Mouse (Mus musculus) heart, embryonic 12.5 days (tissue): ENCODE measurements at regions not wholly inside any gene's neighbourhood (a gene's known extent, or its start where the extent isn't known, plus 50 kb on each side); places are given as distances from the start of the nearest gene placed in this dataset.
"Not testable (repeated sequence)": the region's sequence is repeated elsewhere in the genome, so short reads cannot be mapped to it uniquely, and the experiment has no call there.

ENCODE experiments used
- ATAC-seq: fragments of 200-750 bp; cut with Nextera tagmentation; 2 replicates; pipeline ENCODE4 v1.8.0; 2017; ENCODE audit warnings: moderate TSS enrichment, moderate library complexity; ENCODE audit not compliant: insufficient number of reproducible peaks, low FRiP score
- H3K27ac ChIP-seq: fragments of 300-500 bp; sonication (generic); 2 replicates; pipeline ENCODE4 v1.5.1; 2016; ENCODE audit warnings: mild to moderate bottlenecking, moderate library complexity; ENCODE audit not compliant: poor library complexity, severe bottlenecking
- H3K27me3 ChIP-seq: fragments of 300-500 bp; sonication (generic); replicated peaks from 2 replicates; pipeline ENCODE4 v1.6.1; 2016; ENCODE audit warnings: mild to moderate bottlenecking, moderate library complexity
- H3K36me3 ChIP-seq: fragments of 300-500 bp; sonication (generic); 2 replicates; pipeline ENCODE4 v1.6.1; 2016; ENCODE audit warnings: mild to moderate bottlenecking, moderate library complexity
- H3K4me1 ChIP-seq: fragments of 300-500 bp; sonication (generic); replicated peaks from 2 replicates; pipeline ENCODE4 v1.6.1; 2016; ENCODE audit warnings: mild to moderate bottlenecking
- H3K4me2 ChIP-seq: fragments of 300-500 bp; sonication (generic); 2 replicates; pipeline ENCODE4 v1.6.1; 2016; ENCODE audit warnings: mild to moderate bottlenecking, moderate library complexity
- H3K4me3 ChIP-seq: fragments of 300-500 bp; sonication (generic); 2 replicates; pipeline ENCODE4 v1.5.1; 2016; ENCODE audit warnings: mild to moderate bottlenecking
- H3K9ac ChIP-seq: fragments of 300-500 bp; sonication (generic); 2 replicates; pipeline ENCODE4 v1.6.1; 2016; ENCODE audit warnings: mild to moderate bottlenecking, moderate library complexity
- H3K9me3 ChIP-seq: fragments of 300-500 bp; sonication (generic); replicated peaks from 2 replicates; pipeline ENCODE4 v1.6.1; 2016; ENCODE audit warnings: mild to moderate bottlenecking, moderate library complexity
- WGBS: fragments of 180-500 bp; shearing (Covaris S2); methylation state at CpG from one replicate; pipeline ENCODE4 v1.1.7; 2016; 5-methylcytosine and 5-hydroxymethylcytosine counted together

DNA sequence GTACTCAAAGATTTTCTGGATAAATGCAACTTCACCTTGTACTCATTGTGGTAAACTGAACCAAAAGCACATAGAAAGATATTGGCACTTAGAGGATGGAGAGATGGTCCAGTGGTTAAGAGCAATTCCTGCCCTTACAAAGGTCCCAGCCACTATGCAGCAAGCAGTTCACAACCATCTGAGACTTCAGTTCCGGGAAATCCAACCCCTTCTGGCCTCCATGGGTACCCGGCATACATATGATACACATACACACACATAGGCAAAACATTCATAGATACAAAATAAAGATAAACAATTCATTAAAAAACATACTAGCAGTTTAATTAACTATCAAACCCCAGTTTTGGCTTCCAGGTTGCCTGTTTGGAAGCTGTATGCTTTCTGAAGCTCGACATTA lies 189.5 kb upstream of the Tmem45b start:
- Histone ChIP-seq H3K4me2 (no peak overlapping the region), H3K27me3 (no peaks in the 10 kb centered on the region), H3K9me3 (no peaks in the 10 kb centered on the region), H3K4me3 (no peak overlapping the region), H3K36me3 (no peaks in the 10 kb centered on the region), H3K4me1 (no peaks in the 10 kb centered on the region), H3K27ac (no peak overlapping the region), H3K9ac (no peak overlapping the region)
- ATAC-seq = no peak
- WGBS = 79% methylated on average over 3 of the region's 3 CpGs

- Histone ChIP-seq H3K4me1 (no peaks in the 10 kb centered on the region), H3K27me3 (no peaks in the 10 kb centered on the region), H3K27ac (no peak overlapping the region), H3K36me3 (no peaks in the 10 kb centered on the region), H3K9ac (no peak overlapping the region), H3K9me3 (no peaks in the 10 kb centered on the region), H3K4me2 (no peak overlapping the region), H3K4me3 (no peak overlapping the region)
- ATAC-seq = no peak
- WGBS = 79% methylated on average over 10 of the region's 10 CpGs
Observed at GRCm38 (mm10) chr9:31650362-31651130, 186.3 kb upstream of the Tmem45b start.

DNA sequence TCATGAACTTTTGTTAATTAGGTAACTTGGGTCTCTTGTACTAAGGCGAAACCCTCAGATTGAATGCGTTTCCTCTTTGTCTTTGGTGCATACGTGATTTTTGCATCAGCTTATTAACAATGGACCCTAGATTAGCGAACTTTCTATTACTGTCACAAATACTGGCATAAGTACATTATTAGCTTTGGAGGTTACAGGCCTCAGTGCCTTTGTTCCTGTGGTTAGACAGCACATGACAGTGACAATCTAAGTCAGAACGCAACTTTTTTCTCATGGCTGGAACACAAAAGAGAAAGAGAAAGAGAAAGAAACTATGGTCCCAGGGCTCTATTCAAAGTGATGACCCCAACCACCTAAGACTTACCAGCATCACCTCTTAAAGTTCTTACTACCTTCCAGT lies 184.8 kb upstream of the Tmem45b start:
- H3K27me3 ChIP-seq = no peaks in the 10 kb centered on the region
- H3K4me1 ChIP-seq = no peaks in the 10 kb centered on the region
- no peak for ATAC-seq
- no peaks in the 10 kb centered on the region for H3K9me3 ChIP-seq
- no peak overlapping the region for H3K4me3 ChIP-seq
- H3K9ac ChIP-seq = no peak overlapping the region
- no peak overlapping the region for H3K27ac ChIP-seq
- no peak overlapping the region for H3K4me2 ChIP-seq
- 88% methylated on average over 5 of the region's 5 CpGs for WGBS
- no peaks in the 10 kb centered on the region for H3K36me3 ChIP-seq

- Histone ChIP-seq H3K9ac (no peak overlapping the region), H3K4me3 (no peak overlapping the region), H3K27me3 (no peaks in the 10 kb centered on the region), H3K36me3 (no peaks in the 10 kb centered on the region), H3K27ac (no peak overlapping the region), H3K4me1 (no peaks in the 10 kb centered on the region), H3K9me3 (no peaks in the 10 kb centered on the region), H3K4me2 (no peak overlapping the region)
- no peak for ATAC-seq
- 75% methylated on average over 9 of the region's 9 CpGs for WGBS
Observed at GRCm38 (mm10) chr9:31648551-31648950, 184.3 kb upstream of the Tmem45b start.

DNA sequence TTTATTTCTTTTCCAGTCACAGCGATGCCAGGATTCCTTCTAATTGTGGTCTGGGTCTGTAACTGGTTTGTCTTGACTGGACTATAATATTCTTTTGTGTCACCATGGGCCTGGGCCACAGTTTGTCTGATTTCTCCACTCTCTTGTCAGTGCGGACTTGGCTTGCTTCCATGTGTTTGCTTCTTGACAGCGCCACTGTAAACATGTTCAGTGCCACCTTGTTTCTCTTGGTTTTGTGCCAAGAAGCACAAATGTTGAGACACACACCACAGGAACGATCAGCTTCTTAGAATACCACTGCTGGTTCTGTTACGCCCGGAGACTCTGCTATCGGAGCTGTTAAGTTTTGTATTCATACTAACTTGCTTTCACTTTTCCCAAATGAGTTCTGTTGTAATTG lies 180.9 kb upstream of the Tmem45b start:
- Histone ChIP-seq H3K4me1 (no peaks in the 10 kb centered on the region), H3K4me3 (no peak overlapping the region), H3K9ac (no peak overlapping the region), H3K9me3 (no peaks in the 10 kb centered on the region), H3K4me2 (no peak overlapping the region), H3K27ac (no peak overlapping the region), H3K36me3 (no peaks in the 10 kb centered on the region), H3K27me3 (no peaks in the 10 kb centered on the region)
- no peak for ATAC-seq
- 68% methylated on average over 7 of the region's 7 CpGs for WGBS

GRCm38 (mm10) chr9:31644106-31644505 lies 179.8 kb upstream of the Tmem45b start:
- no peak overlapping the region for H3K27ac ChIP-seq
- H3K4me3 ChIP-seq = no peak overlapping the region
- 69% methylated on average over 3 of the region's 3 CpGs for WGBS
- H3K9ac ChIP-seq = no peak overlapping the region
- no peaks in the 10 kb centered on the region for H3K27me3 ChIP-seq
- H3K9me3 ChIP-seq = no peaks in the 10 kb centered on the region
- H3K36me3 ChIP-seq = no peaks in the 10 kb centered on the region
- H3K4me2 ChIP-seq = no peak overlapping the region
- H3K4me1 ChIP-seq = no peaks in the 10 kb centered on the region
- no peak for ATAC-seq

DNA sequence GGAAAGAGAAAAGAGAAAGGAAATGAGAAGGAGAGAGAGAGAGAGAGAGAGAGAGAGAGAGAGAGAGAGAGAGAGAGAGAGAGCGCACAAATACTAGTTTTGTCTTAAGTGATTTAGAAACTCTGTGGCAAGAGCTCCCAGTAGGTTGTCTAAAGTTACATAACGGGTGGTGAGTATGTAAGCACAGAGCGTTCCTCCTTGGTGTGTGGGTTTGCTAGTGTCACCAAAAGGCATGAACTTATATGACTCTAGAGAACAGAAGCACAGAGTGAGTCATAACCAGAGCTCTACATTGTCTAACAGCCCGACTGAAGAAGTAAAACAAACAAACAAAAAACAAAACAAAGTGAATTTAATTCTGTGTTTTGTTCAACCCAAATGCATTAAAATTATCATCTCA lies 177.9 kb upstream of the Tmem45b start:
- no peaks in the 10 kb centered on the region for H3K27me3 ChIP-seq
- H3K4me1 ChIP-seq = no peaks in the 10 kb centered on the region
- H3K36me3 ChIP-seq = no peaks in the 10 kb centered on the region
- H3K9ac ChIP-seq = no peak overlapping the region
- no peak overlapping the region for H3K4me3 ChIP-seq
- ATAC-seq = no peak
- WGBS = 72% methylated on average over 4 of the region's 4 CpGs
- H3K4me2 ChIP-seq = no peak overlapping the region
- H3K9me3 ChIP-seq = peaks cover under 1% of the 10 kb centered on the region; the same call in 1 of the 2 replicates
- H3K27ac ChIP-seq = no peak overlapping the region

DNA sequence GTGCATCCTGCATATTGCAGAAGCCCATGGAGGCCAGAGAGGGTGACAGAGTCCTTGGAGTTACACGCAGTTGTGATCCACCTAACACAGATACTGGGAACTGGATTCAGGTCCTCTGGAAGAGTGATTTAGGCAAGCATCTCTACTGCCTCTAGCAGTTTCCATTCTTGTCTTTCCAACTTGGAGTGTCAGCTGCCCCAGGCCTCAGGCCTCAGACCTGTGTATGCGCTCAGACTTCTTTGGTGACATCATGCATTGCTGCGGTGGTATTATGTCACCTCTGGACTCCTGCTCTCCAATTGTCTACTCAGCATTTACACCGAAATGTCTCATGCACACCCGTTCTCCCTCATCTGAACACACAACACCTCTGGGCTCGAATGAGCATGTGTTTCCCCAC lies 164.0 kb upstream of the Tmem45b start:
- H3K4me3 ChIP-seq = no peak overlapping the region
- no peaks in the 10 kb centered on the region; the same call in 1 of the 2 replicates for H3K9me3 ChIP-seq
- no peaks in the 10 kb centered on the region for H3K27me3 ChIP-seq
- no peak overlapping the region for H3K9ac ChIP-seq
- H3K4me2 ChIP-seq = no peak overlapping the region
- 84% methylated on average over 6 of the region's 6 CpGs for WGBS
- no peaks in the 10 kb centered on the region for H3K36me3 ChIP-seq
- no peak overlapping the region for H3K27ac ChIP-seq
- no peak for ATAC-seq
- no peaks in the 10 kb centered on the region for H3K4me1 ChIP-seq

DNA sequence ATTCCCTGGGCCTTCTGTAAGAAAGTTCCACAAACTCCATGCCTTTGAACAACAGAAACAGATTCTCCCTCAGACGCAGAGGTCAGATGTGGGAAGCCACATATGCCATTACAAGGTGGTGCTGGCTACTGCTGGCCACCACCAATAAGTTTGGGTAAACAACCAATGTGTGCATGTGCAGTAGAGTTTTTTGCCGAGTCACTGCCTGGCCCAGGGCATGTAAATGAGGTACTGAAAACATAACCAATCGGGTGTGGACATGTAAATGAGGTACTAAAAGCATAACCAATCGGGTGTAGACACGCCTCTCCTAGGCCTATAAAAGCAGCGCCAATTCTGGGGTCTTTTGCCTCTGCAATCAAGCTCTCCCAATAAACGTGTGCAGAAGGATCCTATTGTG lies 157.3 kb upstream of the Tmem45b start:
- not testable (repeated sequence) for H3K4me2 ChIP-seq, H3K27me3 ChIP-seq, H3K9me3 ChIP-seq, H3K4me3 ChIP-seq, ATAC-seq, H3K27ac ChIP-seq, H3K9ac ChIP-seq, H3K4me1 ChIP-seq, H3K36me3 ChIP-seq
- WGBS = 87% methylated on average over 7 of the region's 7 CpGs

- Histone ChIP-seq H3K27me3 (no peaks in the 10 kb centered on the region), H3K9ac (no peak overlapping the region), H3K4me2 (no peak overlapping the region), H3K4me3 (no peak overlapping the region), H3K4me1 (no peaks in the 10 kb centered on the region), H3K27ac (no peak overlapping the region), H3K9me3 (no peaks in the 10 kb centered on the region), H3K36me3 (no peaks in the 10 kb centered on the region)
- WGBS = 43% methylated on average over 6 of the region's 6 CpGs
- ATAC-seq = no peak
Observed at GRCm38 (mm10) chr9:31619344-31619743, 155.1 kb upstream of the Tmem45b start.

DNA sequence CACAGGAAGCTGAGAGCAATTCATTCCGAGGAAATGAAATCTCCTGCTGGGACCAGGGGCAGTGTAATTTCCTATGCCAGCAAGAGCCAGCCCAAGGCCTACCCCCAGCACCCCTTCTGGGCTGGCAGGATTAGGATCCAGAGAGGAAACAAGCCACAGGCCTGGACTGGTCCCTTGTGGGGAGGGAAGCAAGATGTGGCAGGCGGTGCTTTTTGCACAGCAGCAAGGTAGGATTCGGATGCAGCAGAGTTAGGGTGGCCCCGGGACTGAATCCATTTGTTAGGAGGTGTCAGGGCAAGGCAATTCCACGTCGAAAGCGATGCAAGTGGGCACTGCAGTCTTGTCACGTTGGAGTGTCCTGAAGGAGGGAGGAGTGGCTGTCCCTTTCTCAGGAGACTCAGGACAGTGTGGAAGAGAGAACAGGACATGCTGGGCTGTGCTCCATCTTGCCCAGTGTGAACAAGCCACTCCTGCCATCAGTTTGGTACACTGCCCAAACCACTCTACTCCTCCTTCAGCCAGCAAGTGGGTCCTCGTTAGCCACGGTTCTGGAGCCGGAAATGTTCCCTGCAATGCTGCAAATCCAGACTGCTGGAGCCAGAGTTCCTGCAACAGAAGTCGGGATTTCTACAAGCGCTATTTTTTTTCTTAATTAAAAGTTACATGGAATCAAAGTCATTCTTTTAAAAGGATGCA lies 150.1 kb upstream of the Tmem45b start:
- H3K4me2 ChIP-seq = no peak overlapping the region
- no peak overlapping the region for H3K4me3 ChIP-seq
- H3K36me3 ChIP-seq = no peaks in the 10 kb centered on the region
- H3K4me1 ChIP-seq = peaks cover 11% of the 10 kb centered on the region
- no peaks in the 10 kb centered on the region for H3K9me3 ChIP-seq
- no peak for ATAC-seq
- 58% methylated on average over 13 of the region's 13 CpGs for WGBS
- no peaks in the 10 kb centered on the region for H3K27me3 ChIP-seq
- H3K27ac ChIP-seq = no peak overlapping the region
- no peak overlapping the region for H3K9ac ChIP-seq
